Mouse (Mus musculus) heart, postnatal 0 days (tissue): ENCODE measurements around the gene Cers6.

Experiments
- CTCF ChIP-seq: IDR thresholded peaks from 2 replicates; pipeline ENCODE4 v1.5.1; 2016; ENCODE audit warnings: antibody characterized with exemption, control low read depth, low read depth
- EP300 ChIP-seq: IDR thresholded peaks from 2 replicates; pipeline ENCODE4 v1.6.1; 2016; ENCODE audit warnings: antibody characterized with exemption, low read depth

DNA sequence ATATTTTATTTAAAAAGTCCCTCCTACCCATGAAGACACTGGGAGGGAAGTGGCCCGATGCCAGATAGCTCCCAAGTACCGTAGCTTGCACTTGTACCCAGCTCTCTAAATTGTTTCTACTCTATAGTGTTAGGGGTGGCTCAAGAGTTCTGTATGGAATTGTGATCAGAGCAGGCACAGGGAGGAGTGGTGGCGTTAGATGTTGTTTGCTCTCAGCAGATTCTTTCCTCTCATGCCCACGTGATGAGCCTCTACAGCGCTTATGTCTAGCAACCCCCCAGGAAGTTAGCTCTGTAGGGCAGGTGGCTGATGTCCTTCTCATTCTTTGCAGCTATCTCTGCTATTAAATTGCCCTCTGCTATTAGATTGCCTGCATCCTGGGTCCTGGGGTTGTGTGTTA lies 98.8 kb downstream of the Cers6 start:
- no peak for TF ChIP-seq CTCF
- TF ChIP-seq EP300: no peak
